Mouse (Mus musculus): ENCODE measurements around the gene Dab2ip. TPM values are rescaled to one million over a fixed set of nuclear protein-coding genes. Genes with fewer than 3 reads are reported as not detected.

Dab2ip gene
- polyA plus RNA-seq, 1 experiment from 2014 or later, result 50.5 TPM

- H3K27me3 ChIP-seq (replicated peaks; ENCODE audit: control insufficient read depth, insufficient read depth, low read length), result no peaks in the 10 kb centered on the region
- no peak overlapping the region for H3K4me3 ChIP-seq (ENCODE audit: low read depth, low read length)
- H3K4me2 ChIP-seq (ENCODE audit: low read depth, low read length), result no peak overlapping the region
- WGBS, result 84% methylated on average over 10 of the region's 11 CpGs
- no peak for ATAC-seq (ENCODE audit: low read depth)
- no peak for DNase-seq (ENCODE audit: low spot score)
- no peaks in the 10 kb centered on the region for H3K36me3 ChIP-seq (ENCODE audit: control insufficient read depth, insufficient read depth, low read length)
- H3K9me3 ChIP-seq (ENCODE audit: control insufficient read depth, low read length), result no peaks in the 10 kb centered on the region
- no peak overlapping the region; the same call in 1 of the 2 replicates for H3K9ac ChIP-seq (ENCODE audit: low read depth, low read length)
- H3K27ac ChIP-seq (replicated peaks; ENCODE audit: low read depth, low read length), result no peak overlapping the region
- H3K4me1 ChIP-seq (ENCODE audit: control insufficient read depth, insufficient read depth, low read length), result peaks cover 79% of the 10 kb centered on the region
Observed at GRCm38 (mm10) chr2:35692272-35692900, 134.3 kb downstream of the Dab2ip start.

- Histone ChIP-seq H3K27me3 (replicated peaks; ENCODE audit: control insufficient read depth, insufficient read depth, low read length) (no peaks in the 10 kb centered on the region), H3K4me2 (ENCODE audit: low read depth, low read length) (no peak overlapping the region), H3K4me1 (ENCODE audit: control insufficient read depth, insufficient read depth, low read length) (peaks cover 84% of the 10 kb centered on the region), H3K9ac (ENCODE audit: low read depth, low read length) (no peak overlapping the region; the same call in 1 of the 2 replicates), H3K27ac (replicated peaks; ENCODE audit: low read depth, low read length) (no peak overlapping the region), H3K9me3 (ENCODE audit: control insufficient read depth, low read length) (no peaks in the 10 kb centered on the region), H3K4me3 (ENCODE audit: low read depth, low read length) (no peak overlapping the region), H3K36me3 (ENCODE audit: control insufficient read depth, insufficient read depth, low read length) (no peaks in the 10 kb centered on the region)
- ATAC-seq (ENCODE audit: low read depth) (no peak), DNase-seq (ENCODE audit: low spot score) (no peak)
- WGBS, result 76% methylated on average over 7 of the region's 7 CpGs
Observed at GRCm38 (mm10) chr2:35693037-35693436, 135.0 kb downstream of the Dab2ip start.

GRCm38 (mm10) chr2:35694111-35694510 lies 136.0 kb downstream of the Dab2ip start:
- Histone ChIP-seq H3K4me1 (ENCODE audit: control insufficient read depth, insufficient read depth, low read length) (peaks cover 80% of the 10 kb centered on the region), H3K9ac (ENCODE audit: low read depth, low read length) (no peak overlapping the region), H3K4me3 (ENCODE audit: low read depth, low read length) (no peak overlapping the region), H3K9me3 (ENCODE audit: control insufficient read depth, low read length) (no peaks in the 10 kb centered on the region), H3K27ac (replicated peaks; ENCODE audit: low read depth, low read length) (no peak overlapping the region), H3K27me3 (replicated peaks; ENCODE audit: control insufficient read depth, insufficient read depth, low read length) (no peaks in the 10 kb centered on the region), H3K4me2 (ENCODE audit: low read depth, low read length) (no peak overlapping the region), H3K36me3 (ENCODE audit: control insufficient read depth, insufficient read depth, low read length) (no peaks in the 10 kb centered on the region)
- WGBS, result 47% methylated on average over 2 of the region's 2 CpGs
- ATAC-seq (ENCODE audit: low read depth), result no peak
- no peak for DNase-seq (ENCODE audit: low spot score)

- Histone ChIP-seq H3K36me3 (ENCODE audit: control insufficient read depth, insufficient read depth, low read length) (no peaks in the 10 kb centered on the region), H3K4me2 (ENCODE audit: low read depth, low read length) (peak overlapping the region; percentile 38; the same call in 1 of the 2 replicates), H3K4me3 (ENCODE audit: low read depth, low read length) (no peak overlapping the region), H3K4me1 (ENCODE audit: control insufficient read depth, insufficient read depth, low read length) (peaks cover 86% of the 10 kb centered on the region), H3K9ac (ENCODE audit: low read depth, low read length) (0 out of 2 replicates have a peak overlapping the region, but pooled peaks have one; percentile 21), H3K9me3 (ENCODE audit: control insufficient read depth, low read length) (no peaks in the 10 kb centered on the region), H3K27ac (replicated peaks; ENCODE audit: low read depth, low read length) (peak overlapping the region; percentile 84), H3K27me3 (replicated peaks; ENCODE audit: control insufficient read depth, insufficient read depth, low read length) (no peaks in the 10 kb centered on the region)
- ATAC-seq (ENCODE audit: low read depth) (no peak), DNase-seq (ENCODE audit: low spot score) (no peak)
- 27% methylated on average over 7 of the region's 7 CpGs for WGBS
Observed at GRCm38 (mm10) chr2:35696193-35696541, 138.1 kb downstream of the Dab2ip start.

GRCm38 (mm10) chr2:35696542-35697391 lies 138.7 kb downstream of the Dab2ip start:
- H3K9me3 ChIP-seq (ENCODE audit: control insufficient read depth, low read length), result no peaks in the 10 kb centered on the region
- peak overlapping the region; percentile 11; the same call in 1 of the 2 replicates for H3K9ac ChIP-seq (ENCODE audit: low read depth, low read length)
- peak overlapping the region; percentile 38 for H3K4me2 ChIP-seq (ENCODE audit: low read depth, low read length)
- peaks cover 80% of the 10 kb centered on the region for H3K4me1 ChIP-seq (ENCODE audit: control insufficient read depth, insufficient read depth, low read length)
- no peak overlapping the region for H3K4me3 ChIP-seq (ENCODE audit: low read depth, low read length)
- H3K27me3 ChIP-seq (replicated peaks; ENCODE audit: control insufficient read depth, insufficient read depth, low read length), result no peaks in the 10 kb centered on the region
- 6% methylated on average over 3 of the region's 3 CpGs for WGBS
- peak; percentile 85 for DNase-seq (ENCODE audit: low spot score)
- peak; percentile 64 for ATAC-seq (ENCODE audit: low read depth)
- peak overlapping the region; percentile 84 for H3K27ac ChIP-seq (replicated peaks; ENCODE audit: low read depth, low read length)
- H3K36me3 ChIP-seq (ENCODE audit: control insufficient read depth, insufficient read depth, low read length), result no peaks in the 10 kb centered on the region

DNA sequence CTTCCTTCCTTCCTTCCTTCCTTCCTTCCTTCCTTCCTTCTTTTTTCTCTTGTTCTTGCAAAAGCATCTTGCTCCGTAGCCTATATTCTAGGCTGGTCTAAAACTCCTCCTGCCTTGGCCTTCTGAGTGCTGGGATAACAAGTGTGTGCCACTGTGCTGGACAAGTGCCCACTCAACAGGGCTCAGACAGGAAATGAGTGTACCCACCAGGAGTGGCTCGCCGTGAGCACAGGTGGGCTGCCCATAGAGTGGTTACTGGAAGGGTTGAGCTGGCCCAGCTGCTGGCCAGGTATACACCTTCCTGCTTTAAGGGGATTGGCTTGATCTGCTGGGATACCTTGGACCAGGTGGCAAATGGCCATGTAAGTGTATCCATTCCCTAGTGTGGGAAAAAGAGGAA lies 139.7 kb downstream of the Dab2ip start:
- Histone ChIP-seq H3K27me3 (replicated peaks; ENCODE audit: control insufficient read depth, insufficient read depth, low read length) (no peaks in the 10 kb centered on the region), H3K4me1 (ENCODE audit: control insufficient read depth, insufficient read depth, low read length) (peaks cover 72% of the 10 kb centered on the region), H3K36me3 (ENCODE audit: control insufficient read depth, insufficient read depth, low read length) (no peaks in the 10 kb centered on the region), H3K4me3 (ENCODE audit: low read depth, low read length) (no peak overlapping the region), H3K9me3 (ENCODE audit: control insufficient read depth, low read length) (no peaks in the 10 kb centered on the region), H3K4me2 (ENCODE audit: low read depth, low read length) (no peak overlapping the region), H3K9ac (ENCODE audit: low read depth, low read length) (no peak overlapping the region), H3K27ac (replicated peaks; ENCODE audit: low read depth, low read length) (no peak overlapping the region)
- ATAC-seq (ENCODE audit: low read depth) (no peak), DNase-seq (ENCODE audit: low spot score) (no peak)
- WGBS, result 86% methylated on average over 3 of the region's 3 CpGs

DNA sequence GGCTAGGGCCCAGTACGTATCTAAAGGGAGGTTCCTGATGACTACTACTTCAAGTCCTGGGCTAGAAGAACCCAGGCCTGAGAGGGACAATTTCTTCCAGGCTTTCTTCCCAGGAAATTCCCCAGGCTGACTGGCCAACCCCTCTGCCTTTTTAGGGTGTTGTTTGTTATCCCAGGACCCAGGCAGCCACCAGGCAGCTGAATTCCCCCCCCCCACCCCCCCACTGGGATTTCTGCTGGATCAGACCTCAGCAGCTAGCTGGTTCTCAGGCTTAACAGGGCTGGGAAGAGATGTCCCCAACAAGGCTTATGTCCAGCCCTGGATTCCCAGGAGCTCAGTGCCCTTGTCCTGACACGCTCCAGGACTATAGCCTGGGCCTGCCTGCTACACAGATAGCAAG lies 142.9 kb downstream of the Dab2ip start:
- H3K36me3 ChIP-seq (ENCODE audit: control insufficient read depth, insufficient read depth, low read length), result 0 out of 2 replicates have a peak, but pooled peaks cover 5% of the 10 kb centered on the region
- H3K4me3 ChIP-seq (ENCODE audit: low read depth, low read length), result no peak overlapping the region
- 85% methylated on average over 2 of the region's 2 CpGs for WGBS
- H3K4me1 ChIP-seq (ENCODE audit: control insufficient read depth, insufficient read depth, low read length), result peaks cover 42% of the 10 kb centered on the region
- no peaks in the 10 kb centered on the region for H3K27me3 ChIP-seq (replicated peaks; ENCODE audit: control insufficient read depth, insufficient read depth, low read length)
- no peak overlapping the region for H3K9ac ChIP-seq (ENCODE audit: low read depth, low read length)
- no peak overlapping the region for H3K4me2 ChIP-seq (ENCODE audit: low read depth, low read length)
- no peaks in the 10 kb centered on the region for H3K9me3 ChIP-seq (ENCODE audit: control insufficient read depth, low read length)
- DNase-seq (ENCODE audit: low spot score) (no peak), ATAC-seq (ENCODE audit: low read depth) (no peak)
- H3K27ac ChIP-seq (replicated peaks; ENCODE audit: low read depth, low read length), result no peak overlapping the region

- DNase-seq (ENCODE audit: low spot score), result no peak
- H3K4me3 ChIP-seq (ENCODE audit: low read depth, low read length), result no peak overlapping the region
- no peak overlapping the region for H3K9ac ChIP-seq (ENCODE audit: low read depth, low read length)
- 0 out of 2 replicates have a peak, but pooled peaks cover 5% of the 10 kb centered on the region for H3K36me3 ChIP-seq (ENCODE audit: control insufficient read depth, insufficient read depth, low read length)
- H3K4me1 ChIP-seq (ENCODE audit: control insufficient read depth, insufficient read depth, low read length), result peaks cover 32% of the 10 kb centered on the region
- no peak overlapping the region for H3K4me2 ChIP-seq (ENCODE audit: low read depth, low read length)
- no peaks in the 10 kb centered on the region for H3K9me3 ChIP-seq (ENCODE audit: control insufficient read depth, low read length)
- H3K27me3 ChIP-seq (replicated peaks; ENCODE audit: control insufficient read depth, insufficient read depth, low read length), result no peaks in the 10 kb centered on the region
- 80% methylated on average over 7 of the region's 7 CpGs for WGBS
- H3K27ac ChIP-seq (replicated peaks; ENCODE audit: low read depth, low read length), result peak overlapping the region; percentile 57; the same call in 1 of the 2 replicates
- ATAC-seq (ENCODE audit: low read depth), result no peak
Observed at GRCm38 (mm10) chr2:35702001-35702400, 143.9 kb downstream of the Dab2ip start.
